Mouse (Mus musculus) MEL (cell line): ENCODE data around the gene Asf1b.

Experiments used
- BHLHE40 ChIP-seq: IDR thresholded peaks from 2 replicates; pipeline ENCODE4 v1.6.1; 2012; ENCODE audit warnings: low read depth, mild to moderate bottlenecking, inconsistent platforms, low read length, improper control_type of control experiment, borderline replicate concordance
- CTCF ChIP-seq, 3 experiments: IDR thresholded peaks in 2 of 3; conservative IDR thresholded peaks in 1 of 3; 2 replicates each; pipeline ENCODE4 v1.5.1; 2011 to 2012; ENCODE audit warnings: low read length in 3 of 3, low read depth in 2 of 3, mild to moderate bottlenecking in 2 of 3, improper control_type of control experiment in 1 of 3, inconsistent platforms in 1 of 3, mixed read lengths in 1 of 3, moderate library complexity in 1 of 3; ENCODE audit not compliant: control insufficient read depth in 1 of 3, insufficient read depth in 1 of 3, poor library complexity in 1 of 3, severe bottlenecking in 1 of 3
- E2F4 ChIP-seq: IDR thresholded peaks from 2 replicates; pipeline ENCODE4 v1.6.1; 2011; ENCODE audit warnings: low read depth, low read length, improper control_type of control experiment, borderline replicate concordance
- HCFC1 ChIP-seq: IDR thresholded peaks from 2 replicates; pipeline ENCODE4 v1.6.1; 2012; ENCODE audit warnings: low read depth, mild to moderate bottlenecking, inconsistent platforms, low read length, improper control_type of control experiment, moderate library complexity
- MEF2A ChIP-seq: IDR thresholded peaks from 2 replicates; pipeline ENCODE4 v1.6.1; 2014; ENCODE audit warnings: low read depth, mild to moderate bottlenecking, inconsistent platforms, low read length, improper control_type of control experiment; ENCODE audit not compliant: poor library complexity, insufficient replicate concordance, severe bottlenecking; ENCODE audit errors: extremely low read depth
- MYC ChIP-seq: IDR thresholded peaks from 2 replicates; pipeline ENCODE4 v1.6.1; 2011; ENCODE audit warnings: low read depth, mild to moderate bottlenecking, low read length, improper control_type of control experiment, moderate library complexity
- NELFE ChIP-seq: IDR thresholded peaks from 2 replicates; pipeline ENCODE4 v1.6.1; 2011; ENCODE audit warnings: low read depth, low read length, improper control_type of control experiment
- POLR2A ChIP-seq, 2 experiments: IDR thresholded peaks; 2 replicates each; pipeline ENCODE4 v1.6.1; 2011 to 2012; ENCODE audit warnings: low read length in 2 of 2, mild to moderate bottlenecking in 2 of 2, control low read depth in 1 of 2, improper control_type of control experiment in 1 of 2, low read depth in 1 of 2, moderate library complexity in 1 of 2; ENCODE audit not compliant: control insufficient read depth in 1 of 2, insufficient read depth in 1 of 2, poor library complexity in 1 of 2
- POLR2AphosphoS5 ChIP-seq: IDR thresholded peaks from 2 replicates; pipeline ENCODE4 v1.6.1; 2012; ENCODE audit warnings: low read depth, borderline replicate concordance, mild to moderate bottlenecking, inconsistent platforms, low read length, moderate library complexity, mixed read lengths
- RCOR1 ChIP-seq: IDR thresholded peaks from 2 replicates; pipeline ENCODE4 v1.6.1; 2012; ENCODE audit warnings: low read depth, mild to moderate bottlenecking, inconsistent platforms, low read length, improper control_type of control experiment
- TCF12 ChIP-seq: IDR thresholded peaks from 2 replicates; pipeline ENCODE4 v1.6.1; 2014; ENCODE audit warnings: low read depth, mild to moderate bottlenecking, inconsistent platforms, low read length, improper control_type of control experiment, moderate library complexity
- USF1 ChIP-seq: IDR thresholded peaks from 2 replicates; pipeline ENCODE4 v1.6.1; 2014; ENCODE audit warnings: low read depth, mild to moderate bottlenecking, inconsistent platforms, low read length, improper control_type of control experiment, moderate library complexity
- ZNF384 ChIP-seq: IDR thresholded peaks from 2 replicates; pipeline ENCODE4 v1.6.1; 2012; ENCODE audit warnings: low read depth, mild to moderate bottlenecking, inconsistent platforms, low read length, improper control_type of control experiment

DNA sequence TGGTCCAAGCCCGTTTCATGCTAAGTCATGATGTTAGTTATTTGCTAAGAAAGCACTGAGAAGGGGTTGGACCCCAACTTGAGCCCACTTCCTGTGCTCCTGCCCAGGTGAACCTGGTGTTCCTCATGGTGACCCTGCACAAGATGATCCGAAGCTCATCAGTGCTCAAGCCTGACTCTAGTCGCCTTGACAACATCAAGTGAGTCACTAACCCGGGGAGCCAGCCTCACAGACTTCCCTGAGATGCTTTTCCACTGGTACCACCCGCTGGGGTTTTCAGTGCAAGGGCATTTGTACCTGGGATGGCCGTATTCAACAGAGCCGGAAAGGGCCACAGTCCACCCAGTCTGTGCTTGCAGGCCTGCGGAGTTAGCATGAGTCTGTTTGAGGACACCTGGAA, 19.9 kb upstream of the Asf1b start:
- TF ChIP-seq POLR2A (IDR thresholded peaks at IDR 0.05; ENCODE audit: control insufficient read depth in 1 of 2, insufficient read depth in 1 of 2, low read depth in 1 of 2, low read length in 2 of 2, poor library complexity in 1 of 2) = no peak
- TF ChIP-seq CTCF (IDR thresholded peaks at IDR 0.05 in 2 of 3, conservative IDR thresholded peaks at IDR 0.05 in 1 of 3; ENCODE audit: control insufficient read depth in 1 of 3, insufficient read depth in 1 of 3, low read depth in 2 of 3, low read length in 3 of 3, poor library complexity in 1 of 3, severe bottlenecking in 1 of 3) = no peak
- TF ChIP-seq POLR2AphosphoS5 = no peak
- TF ChIP-seq BHLHE40 = no peak
- no peak for TF ChIP-seq NELFE
- no peak for TF ChIP-seq HCFC1
- no peak for TF ChIP-seq USF1
- TF ChIP-seq ZNF384 = no peak
- TF ChIP-seq MYC = no peak
- TF ChIP-seq E2F4 = no peak
- no peak for TF ChIP-seq RCOR1
- TF ChIP-seq TCF12 = no peak
- no peak for TF ChIP-seq MEF2A
